Mouse (Mus musculus) hindbrain, embryonic 13.5 days (tissue): ENCODE measurements around the gene Dpp6. TPM values are rescaled to one million over a fixed set of nuclear protein-coding genes. Genes with fewer than 3 reads are reported as not detected.

Experiments used
- ATAC-seq: fragments of 200-750 bp; cut with Nextera tagmentation; 2 replicates; pipeline ENCODE4 v1.8.0; 2017; ENCODE audit warnings: moderate TSS enrichment; ENCODE audit not compliant: low FRiP score
- H3K27ac ChIP-seq: fragments of 300-500 bp; sonication (generic); 2 replicates; pipeline ENCODE4 v1.5.1; 2015; ENCODE audit warnings: inconsistent platforms, mild to moderate bottlenecking, moderate library complexity
- H3K27me3 ChIP-seq: fragments of 300-500 bp; sonication (generic); 2 replicates; pipeline ENCODE4 v1.6.1; 2015; ENCODE audit warnings: mild to moderate bottlenecking, inconsistent platforms
- H3K36me3 ChIP-seq: fragments of 300-500 bp; sonication (generic); 2 replicates; pipeline ENCODE4 v1.6.1; 2015; ENCODE audit warnings: mild to moderate bottlenecking, inconsistent platforms
- H3K4me1 ChIP-seq: fragments of 300-500 bp; sonication (generic); replicated peaks from 2 replicates; pipeline ENCODE4 v1.6.1; 2015; ENCODE audit warnings: inconsistent platforms
- H3K4me2 ChIP-seq: fragments of 300-500 bp; sonication (generic); 2 replicates; pipeline ENCODE4 v1.6.1; 2015; ENCODE audit warnings: inconsistent platforms, mild to moderate bottlenecking, moderate library complexity
- H3K4me3 ChIP-seq: fragments of 300-500 bp; sonication (generic); 2 replicates; pipeline ENCODE4 v1.5.1; 2015; ENCODE audit warnings: mild to moderate bottlenecking, inconsistent platforms
- H3K9ac ChIP-seq: fragments of 300-500 bp; sonication (generic); 2 replicates; pipeline ENCODE4 v1.6.1; 2015; ENCODE audit warnings: mild to moderate bottlenecking, inconsistent platforms
- H3K9me3 ChIP-seq: fragments of 300-500 bp; sonication (generic); 2 replicates; pipeline ENCODE4 v1.6.1; 2016; ENCODE audit warnings: inconsistent platforms
- WGBS: fragments of 180-500 bp; shearing (Covaris S2); methylation state at CpG from one replicate; pipeline ENCODE4 v1.1.7; 2015; 5-methylcytosine and 5-hydroxymethylcytosine counted together
- polyA plus RNA-seq: library from polyadenylated mRNA; unstranded; fragments of >200 nt; fragmentation: Nextera tagmentation; extraction: Ambion mirVana; gene quantifications from 2 replicates; pipeline ENCODE4 v1.2.1, GENCODE M21; 2015

The Dpp6 gene
- polyA plus RNA-seq = 55.2 and 57.9 TPM in 2 replicates

GRCm38 (mm10) chr5:26816975-26817941 is at the start of gene Dpp6:
Gene Dpp6 (plus strand): TSS chr5:26817203.
- no peak within 1 kb of the TSS for H3K27ac ChIP-seq
- H3K4me2 ChIP-seq = peak within 1 kb of the TSS; percentile 92
- H3K9ac ChIP-seq = peak within 1 kb of the TSS; percentile 69
- peak within 1 kb of the TSS; percentile 48 for H3K4me3 ChIP-seq
- ATAC-seq = peak; percentile 73
- H3K36me3 ChIP-seq = no peaks in the 10 kb centered on the region
- H3K27me3 ChIP-seq = peaks cover 26% of the 10 kb centered on the region
- 3% methylated on average over 48 of the region's 48 CpGs for WGBS
- peaks cover 7% of the 10 kb centered on the region for H3K4me1 ChIP-seq
- H3K9me3 ChIP-seq = no peaks in the 10 kb centered on the region

GRCm38 (mm10) chr5:26783955-26784354 is 33.0 kb upstream of the Dpp6 start:
- H3K9ac ChIP-seq = no peak overlapping the region
- H3K27me3 ChIP-seq = no peaks in the 10 kb centered on the region
- H3K4me2 ChIP-seq = no peak overlapping the region
- H3K4me1 ChIP-seq = no peaks in the 10 kb centered on the region
- H3K4me3 ChIP-seq = no peak overlapping the region
- H3K27ac ChIP-seq = no peak overlapping the region
- 87% methylated on average over 3 of the region's 3 CpGs for WGBS
- H3K9me3 ChIP-seq = no peaks in the 10 kb centered on the region
- no peaks in the 10 kb centered on the region for H3K36me3 ChIP-seq
- no peak for ATAC-seq

GRCm38 (mm10) chr5:26795524-26795923 is 21.5 kb upstream of the Dpp6 start:
- 94% methylated on average over 2 of the region's 2 CpGs for WGBS
- no peak for ATAC-seq
- Histone ChIP-seq H3K4me3 (no peak overlapping the region), H3K4me1 (no peaks in the 10 kb centered on the region), H3K27ac (no peak overlapping the region), H3K9ac (no peak overlapping the region), H3K9me3 (no peaks in the 10 kb centered on the region), H3K27me3 (no peaks in the 10 kb centered on the region), H3K36me3 (no peaks in the 10 kb centered on the region), H3K4me2 (no peak overlapping the region)

GRCm38 (mm10) chr5:26835972-26836371 is 19.0 kb downstream of the Dpp6 start:
- WGBS = 91% methylated on average over 1 of the region's 1 CpGs
- no peak overlapping the region for H3K4me3 ChIP-seq
- no peaks in the 10 kb centered on the region for H3K9me3 ChIP-seq
- H3K4me1 ChIP-seq = no peaks in the 10 kb centered on the region
- H3K27ac ChIP-seq = no peak overlapping the region
- no peak overlapping the region for H3K4me2 ChIP-seq
- ATAC-seq = no peak
- H3K36me3 ChIP-seq = no peaks in the 10 kb centered on the region
- no peak overlapping the region for H3K9ac ChIP-seq
- H3K27me3 ChIP-seq = no peaks in the 10 kb centered on the region

GRCm38 (mm10) chr5:26841151-26841550 is 24.1 kb downstream of the Dpp6 start:
- ATAC-seq = no peak
- H3K4me1 ChIP-seq = no peaks in the 10 kb centered on the region
- no peaks in the 10 kb centered on the region for H3K9me3 ChIP-seq
- H3K36me3 ChIP-seq = no peaks in the 10 kb centered on the region
- no peaks in the 10 kb centered on the region for H3K27me3 ChIP-seq
- H3K27ac ChIP-seq = no peak overlapping the region
- H3K9ac ChIP-seq = no peak overlapping the region
- H3K4me3 ChIP-seq = no peak overlapping the region
- H3K4me2 ChIP-seq = no peak overlapping the region
- WGBS = 33% methylated on average over 4 of the region's 4 CpGs

- Histone ChIP-seq H3K27ac (no peak overlapping the region), H3K4me2 (no peak overlapping the region), H3K36me3 (no peaks in the 10 kb centered on the region), H3K9me3 (no peaks in the 10 kb centered on the region), H3K4me3 (no peak overlapping the region), H3K27me3 (no peaks in the 10 kb centered on the region), H3K9ac (no peak overlapping the region), H3K4me1 (no peaks in the 10 kb centered on the region)
- 58% methylated on average over 4 of the region's 4 CpGs for WGBS
- no peak for ATAC-seq
These were observed 37.7 kb downstream of the Dpp6 start for GRCm38 (mm10) chr5:26854746-26855145.

GRCm38 (mm10) chr5:26875449-26875848 is 58.4 kb downstream of the Dpp6 start:
- Histone ChIP-seq H3K27me3 (no peaks in the 10 kb centered on the region), H3K36me3 (no peaks in the 10 kb centered on the region), H3K4me1 (no peaks in the 10 kb centered on the region), H3K9me3 (no peaks in the 10 kb centered on the region), H3K4me3 (no peak overlapping the region), H3K4me2 (no peak overlapping the region), H3K27ac (no peak overlapping the region), H3K9ac (no peak overlapping the region)
- no peak for ATAC-seq

- WGBS = 81% methylated on average over 1 of the region's 1 CpGs
- Histone ChIP-seq H3K27me3 (no peaks in the 10 kb centered on the region), H3K9me3 (0 out of 2 replicates have a peak, but pooled peaks cover 3% of the 10 kb centered on the region), H3K4me2 (no peak overlapping the region), H3K36me3 (no peaks in the 10 kb centered on the region), H3K4me1 (no peaks in the 10 kb centered on the region), H3K4me3 (no peak overlapping the region), H3K9ac (no peak overlapping the region), H3K27ac (no peak overlapping the region)
- ATAC-seq = no peak
These were observed 70.5 kb downstream of the Dpp6 start for GRCm38 (mm10) chr5:26887496-26887895.

- H3K4me3 ChIP-seq = no peak overlapping the region
- ATAC-seq = no peak
- no peak overlapping the region for H3K27ac ChIP-seq
- H3K9me3 ChIP-seq = 0 out of 2 replicates have a peak, but pooled peaks cover 3% of the 10 kb centered on the region
- WGBS = 88% methylated on average over 4 of the region's 4 CpGs
- H3K4me1 ChIP-seq = no peaks in the 10 kb centered on the region
- no peaks in the 10 kb centered on the region for H3K27me3 ChIP-seq
- H3K36me3 ChIP-seq = no peaks in the 10 kb centered on the region
- no peak overlapping the region for H3K4me2 ChIP-seq
- H3K9ac ChIP-seq = no peak overlapping the region
These were observed 71.1 kb downstream of the Dpp6 start for GRCm38 (mm10) chr5:26888080-26888479.

GRCm38 (mm10) chr5:26894346-26894745 is 77.3 kb downstream of the Dpp6 start:
- no peak for ATAC-seq
- Histone ChIP-seq H3K27ac (no peak overlapping the region), H3K27me3 (no peaks in the 10 kb centered on the region), H3K36me3 (no peaks in the 10 kb centered on the region), H3K4me1 (no peaks in the 10 kb centered on the region), H3K4me3 (no peak overlapping the region), H3K9ac (no peak overlapping the region), H3K4me2 (no peak overlapping the region), H3K9me3 (no peaks in the 10 kb centered on the region)
- 36% methylated on average over 3 of the region's 3 CpGs for WGBS

- H3K36me3 ChIP-seq = no peaks in the 10 kb centered on the region
These were observed 86.8 kb downstream of the Dpp6 start for GRCm38 (mm10) chr5:26903786-26904185.

GRCm38 (mm10) chr5:26904324-26905041 is 87.5 kb downstream of the Dpp6 start:
- Histone ChIP-seq H3K9me3 (no peaks in the 10 kb centered on the region), H3K36me3 (no peaks in the 10 kb centered on the region), H3K4me3 (peak overlapping the region; percentile 51), H3K27ac (peak overlapping the region; percentile 85), H3K4me1 (peaks cover 35% of the 10 kb centered on the region), H3K4me2 (peak overlapping the region; percentile 68), H3K9ac (peak overlapping the region; percentile 77), H3K27me3 (no peaks in the 10 kb centered on the region)
- under 1% methylated on average over 28 of the region's 32 CpGs for WGBS
- peak; percentile 91 for ATAC-seq

More at GRCm38 (mm10) chr5:26903786-26904185, 86.8 kb downstream of the Dpp6 start:
- peak; percentile 47 for ATAC-seq
- peak overlapping the region; percentile 85 for H3K27ac ChIP-seq
- H3K9ac ChIP-seq = peak overlapping the region; percentile 77; the same call in 1 of the 2 replicates
- 2% methylated on average over 9 of the region's 9 CpGs for WGBS
- peaks cover 35% of the 10 kb centered on the region for H3K4me1 ChIP-seq
- peak overlapping the region; percentile 68 for H3K4me2 ChIP-seq
- peak overlapping the region; percentile 51 for H3K4me3 ChIP-seq
- H3K9me3 ChIP-seq = no peaks in the 10 kb centered on the region
- H3K27me3 ChIP-seq = no peaks in the 10 kb centered on the region
